Mouse (Mus musculus) left cerebral cortex, adult 11 months (tissue): ENCODE results near the gene En1.

Experiments used
- DNase-seq: peaks from one replicate; pipeline ENCODE4 v3.0.0; 2022; ENCODE audit warnings: low spot score

The En1 gene

GRCm38 (mm10) chr1:120627622-120628001, 25.4 kb downstream of the En1 start:
- DNase-seq = no peak

GRCm38 (mm10) chr1:120628821-120629220, 26.6 kb downstream of the En1 start:
- no peak for DNase-seq

- no peak for DNase-seq
Observed at GRCm38 (mm10) chr1:120643380-120643779, 41.2 kb downstream of the En1 start.

GRCm38 (mm10) chr1:120643848-120644711, 41.9 kb downstream of the En1 start:
- DNase-seq = no peak

- DNase-seq = no peak
Observed at GRCm38 (mm10) chr1:120644755-120645154, 42.5 kb downstream of the En1 start.

GRCm38 (mm10) chr1:120650068-120650467, 47.9 kb downstream of the En1 start:
- DNase-seq = no peak

GRCm38 (mm10) chr1:120651997-120652396, 49.8 kb downstream of the En1 start:
- DNase-seq = no peak

- DNase-seq = no peak
Observed at GRCm38 (mm10) chr1:120654950-120655396, 52.8 kb downstream of the En1 start.
